In genomic region chr7:118254015-118254414, GRCm38 (mm10) we compare ENCODE assay signal across 10 mouse cellular contexts. TPM values are rescaled to one million over a fixed set of nuclear protein-coding genes. Genes with fewer than 3 reads are reported as not detected.
DNase-seq lines count a peak whose midpoint lies in the region; TF ChIP-seq lines count a peak whose summit lies in the region.
"Had no signal": no experiment of that assay in that cellular context is flagged by ENCODE, and none has a peak within 500 bp of the region (broad histone marks: within the 10 kb centered on the region; RNA-seq: fewer than 3 reads in every experiment).

No protein-coding gene starts in this region.

- DNase-seq in cerebellum, postnatal 10 days, result peak; percentile 24 to 49
- DNase-seq in cerebellum, postnatal 4 days (ENCODE audit: low spot score in 2 of 2), result no peak
- DNase-seq in left cerebral cortex, adult 2 months (ENCODE audit: extremely low spot score in 1 of 2, low spot score in 2 of 2), result no peak
- DNase-seq in left cerebral cortex, postnatal 36 days (ENCODE audit: low spot score in 2 of 2), result no peak
- peak; percentile 30 for DNase-seq in R1 (ENCODE audit: low read depth, low spot score)
- peak; percentile 78 for DNase-seq in thymus, postnatal 0 days (ENCODE audit: low spot score)
- DNase-seq in kidney, postnatal 4 days, result no peak
- DNase-seq in right cerebral cortex, postnatal 36 days (ENCODE audit: low spot score in 2 of 2), result no peak
- DNase-seq: lung, adult 18-20 months had no signal

- H3K27ac ChIP-seq in left cerebral cortex, adult 2 months, result peak overlapping the region; percentile 50; the same call in 1 of the 2 replicates
- H3K27ac ChIP-seq: neural tube, embryonic 12.5 days had no signal

- H3K4me3 ChIP-seq in left cerebral cortex, adult 2 months, result no peak overlapping the region
- H3K4me3 ChIP-seq: neural tube, embryonic 12.5 days had no signal

- no peak for TF ChIP-seq CTCF in left cerebral cortex, adult 2 months (IDR thresholded peaks at IDR 0.05)

- intact Hi-C loops in left cerebral cortex, adult 2 months (cut with DNase I), result no loop called here
- intact Hi-C loops in left cerebral cortex, postnatal 36 days (cut with DNase I), result no loop called here

RNA-seq across cellular contexts. Expression of gene Smg1, which starts 10.5 kb away (rescaled TPM):
- 10 to 100 TPM; 82.4 to 85.4 TPM for total RNA-seq in left cerebral cortex, adult 2 months (2021)
- total RNA-seq in left cerebral cortex, postnatal 36 days (2021), result 10 to 100 TPM; 58.7 to 88.1 TPM
- polyA plus RNA-seq in thymus, postnatal 0 days (2015; fragmentation: Nextera tagmentation; extraction: Ambion mirVana), result 24.0 and 31.4 TPM in 2 replicates

Comparison
In these comparisons a context has a peak if more than half of its experiments do, and no peak if none do; other contexts are left out.
1. DNase-seq: peak in cerebellum, postnatal 10 days (2 of 2), R1 (single experiment) and thymus, postnatal 0 days (single experiment); none in cerebellum, postnatal 4 days (0 of 2), left cerebral cortex, adult 2 months (0 of 2), left cerebral cortex, postnatal 36 days (0 of 2), kidney, postnatal 4 days (0 of 2) and right cerebral cortex, postnatal 36 days (0 of 2).